14 mouse cellular contexts compared by ENCODE assay signal in the genomic region with DNA sequence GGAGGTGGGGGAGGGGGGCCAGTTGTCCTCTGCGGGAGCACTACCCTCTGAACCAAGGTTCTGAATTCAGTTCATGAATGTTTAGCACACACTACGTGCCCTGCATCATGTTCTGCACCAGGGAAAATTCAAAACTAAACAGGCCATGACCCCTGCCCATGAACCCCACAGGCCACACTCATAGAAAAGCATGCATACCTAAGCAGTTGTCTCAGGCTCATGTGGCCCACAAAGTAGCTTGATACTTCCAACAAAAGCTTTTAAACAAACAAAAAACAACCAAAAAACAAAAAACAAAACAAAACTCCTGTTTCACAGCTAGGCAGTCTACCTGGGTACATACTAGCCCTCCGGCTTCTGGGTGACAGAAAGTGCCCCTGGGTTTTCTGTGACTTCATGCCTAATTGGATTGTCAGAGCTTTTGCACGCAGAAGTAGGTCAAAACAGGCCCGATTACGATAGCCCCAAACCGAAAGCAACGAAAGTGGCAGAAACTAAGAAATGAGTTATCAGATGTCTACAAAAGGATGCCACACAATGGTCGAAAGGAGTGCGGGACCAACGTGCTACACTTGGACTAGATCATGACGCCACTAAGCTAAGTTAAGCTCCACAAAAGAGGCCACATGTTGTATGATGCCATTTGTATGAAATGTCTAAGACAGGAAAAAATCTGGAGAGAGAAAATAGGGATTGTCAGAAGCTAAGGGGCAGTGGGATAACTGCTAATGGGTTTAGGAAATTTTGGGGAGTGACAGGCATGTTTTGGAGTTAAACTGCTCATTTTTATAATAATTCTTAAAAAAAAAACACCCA.
DNase-seq lines count a peak whose midpoint lies in the region; ATAC-seq and TF ChIP-seq lines count a peak whose summit lies in the region.
"Had no signal": no experiment of that assay in that cellular context is flagged by ENCODE, and none has a peak within 500 bp of the region (broad histone marks: within the 10 kb centered on the region; RNA-seq: fewer than 3 reads in every experiment).

No protein-coding gene starts in this region.

- H3K4me2 ChIP-seq in CH12.LX (ENCODE audit: insufficient read depth, low read depth, poor library complexity, severe bottlenecking), result peak overlapping the region; percentile 22; the same call in 1 of the 2 replicates
- peak overlapping the region; percentile 41 for H3K4me2 ChIP-seq in forebrain, embryonic 15.5 days (replicated peaks)
- peak overlapping the region; percentile 62 for H3K4me2 ChIP-seq in midbrain, embryonic 12.5 days (replicated peaks)
- H3K4me2 ChIP-seq: embryonic facial prominence, embryonic 13.5 days; kidney, embryonic 15.5 days; liver, embryonic 12.5 days had no signal

- H3K4me3 ChIP-seq in CH12.LX (replicated peaks in 1 of 3; ENCODE audit: low read depth in 2 of 3, low read length in 2 of 3, poor library complexity in 1 of 3), result no peak overlapping the region
- H3K4me3 ChIP-seq in forebrain, embryonic 15.5 days, result peak overlapping the region; percentile 30
- peak overlapping the region; percentile 38 for H3K4me3 ChIP-seq in midbrain, embryonic 12.5 days
- H3K4me3 ChIP-seq: embryonic facial prominence, embryonic 13.5 days; kidney, embryonic 15.5 days; liver, embryonic 12.5 days had no signal

- TF ChIP-seq EP300 in CH12.LX (IDR thresholded peaks at IDR 0.05; ENCODE audit: low read length), result no peak

- H3K27ac ChIP-seq in CH12.LX (ENCODE audit: insufficient read depth, low read depth), result no peak overlapping the region
- H3K27ac ChIP-seq in forebrain, embryonic 15.5 days (replicated peaks), result peak overlapping the region; percentile 92
- H3K27ac ChIP-seq in midbrain, embryonic 12.5 days (replicated peaks), result peak overlapping the region; percentile 93
- H3K27ac ChIP-seq: embryonic facial prominence, embryonic 13.5 days; kidney, embryonic 15.5 days; liver, embryonic 12.5 days; macrophage had no signal

- dilution Hi-C loops in CH12.LX (cut with MboI; ENCODE audit: extremely low pct_ligation_motif_present, extremely low pct_unique_long_range_greater_than_20kb, low sequenced_read_pairs), result no loop called here

- H3K27me3 ChIP-seq in CH12.LX (replicated peaks), result peaks cover 2% of the 10 kb centered on the region
- H3K27me3 ChIP-seq in forebrain, embryonic 15.5 days, result no peaks in the 10 kb centered on the region
- H3K27me3 ChIP-seq in midbrain, embryonic 12.5 days, result no peaks in the 10 kb centered on the region
- H3K27me3 ChIP-seq: embryonic facial prominence, embryonic 13.5 days; kidney, embryonic 15.5 days; liver, embryonic 12.5 days had no signal

- WGBS in forebrain, embryonic 15.5 days, result 8% methylated on average over 12 of the region's 12 CpGs
- 13% methylated on average over 12 of the region's 12 CpGs for WGBS in midbrain, embryonic 12.5 days

- TF ChIP-seq POLR2A in CH12.LX (IDR thresholded peaks at IDR 0.05; ENCODE audit: low read depth, low read length), result no peak

- TF ChIP-seq RAD21 in CH12.LX (IDR thresholded peaks at IDR 0.05; ENCODE audit: low read depth, low read length), result no peak

- no peak for ATAC-seq in forebrain, embryonic 15.5 days (replicated peaks)
- 0 out of 2 replicates have a peak, but pooled peaks have one; percentile 8 for ATAC-seq in midbrain, embryonic 12.5 days (ENCODE audit: low FRiP score, low read depth)
- ATAC-seq in inflammation-experienced regulatory T-cells, adult 6 months, result no peak
- ATAC-seq: liver, embryonic 12.5 days had no signal

- TF ChIP-seq CTCF in CH12.LX (conservative IDR thresholded peaks at IDR 0.05 in 1 of 2, IDR thresholded peaks at IDR 0.05 in 1 of 2; ENCODE audit: low read depth in 2 of 2, low read length in 2 of 2), result no peak

- in situ Hi-C loops in CH12.LX (cut with MboI; ENCODE audit: low pct_ligation_motif_present, low pct_unique_long_range_greater_than_20kb, low sequenced_read_pairs), result no loop called here

- peak; percentile 74 for DNase-seq in heart, adult 11 months
- DNase-seq in heart, postnatal 10 days, result no peak
- DNase-seq in CH12.LX (ENCODE audit: extremely low read depth), result no peak
- no peak for DNase-seq in adrenal gland, adult (ENCODE audit: inconsistent age in 2 of 2, low spot score in 1 of 2)
- no peak for DNase-seq in heart, postnatal 36 days
- DNase-seq: adrenal gland, postnatal 36 days; cerebellum, adult 11-12 months had no signal

- no peaks in the 10 kb centered on the region for H3K9me3 ChIP-seq in CH12.LX (replicated peaks; ENCODE audit: low read length)
- no peaks in the 10 kb centered on the region for H3K9me3 ChIP-seq in forebrain, embryonic 15.5 days
- H3K9me3 ChIP-seq in midbrain, embryonic 12.5 days, result no peaks in the 10 kb centered on the region
- H3K9me3 ChIP-seq: embryonic facial prominence, embryonic 13.5 days; kidney, embryonic 15.5 days; liver, embryonic 12.5 days had no signal

- peaks cover 0 to 9% of the 10 kb centered on the region in 2 experiments; a peak in 1 of 4 replicates for H3K4me1 ChIP-seq in CH12.LX (ENCODE audit: control insufficient read depth in 1 of 2, insufficient read depth in 2 of 2)
- peaks cover 77% of the 10 kb centered on the region for H3K4me1 ChIP-seq in forebrain, embryonic 15.5 days
- H3K4me1 ChIP-seq in midbrain, embryonic 12.5 days, result peaks cover 67% of the 10 kb centered on the region
- H3K4me1 ChIP-seq: liver, embryonic 12.5 days had no signal

- H3K9ac ChIP-seq in CH12.LX (ENCODE audit: insufficient read depth, low read depth), result no peak overlapping the region
- H3K9ac ChIP-seq in forebrain, embryonic 15.5 days (replicated peaks), result peak overlapping the region; percentile 46
- peak overlapping the region; percentile 43 for H3K9ac ChIP-seq in midbrain, embryonic 12.5 days (replicated peaks)
- H3K9ac ChIP-seq: embryonic facial prominence, embryonic 13.5 days; kidney, embryonic 15.5 days; liver, embryonic 12.5 days had no signal

- no peaks in the 10 kb centered on the region for H3K79me2 ChIP-seq in CH12.LX (replicated peaks; ENCODE audit: control insufficient read depth, extremely low read depth, insufficient read depth, poor library complexity, severe bottlenecking)

- H3K36me3 ChIP-seq in CH12.LX (replicated peaks in 1 of 2; ENCODE audit: control insufficient read depth in 1 of 2, insufficient read depth in 1 of 2, low read length in 1 of 2), result no peaks in the 10 kb centered on the region
- peaks cover 42% of the 10 kb centered on the region for H3K36me3 ChIP-seq in forebrain, embryonic 15.5 days
- H3K36me3 ChIP-seq in midbrain, embryonic 12.5 days, result peaks cover 44% of the 10 kb centered on the region
- H3K36me3 ChIP-seq: liver, embryonic 12.5 days had no signal

- intact Hi-C loops in heart, postnatal 10 days (cut with DNase I), result no loop called here
- intact Hi-C loops in heart, postnatal 36 days (cut with DNase I), result no loop called here

TF ChIP-seq in CH12.LX, 34 proteins besides CTCF, POLR2A, EP300 and RAD21:
- TF ChIP-seq ZNF384 (IDR thresholded peaks at IDR 0.05; ENCODE audit: low read depth, low read length) (no peak), UBTF (IDR thresholded peaks at IDR 0.05; ENCODE audit: low read depth, low read length) (no peak), CHD1 (IDR thresholded peaks at IDR 0.05; ENCODE audit: low read depth, low read length) (no peak), ELF1 (IDR thresholded peaks at IDR 0.05; ENCODE audit: low read depth, low read length) (no peak), MEF2A (IDR thresholded peaks at IDR 0.05; ENCODE audit: borderline replicate concordance, low read depth, low read length) (no peak), TBP (conservative IDR thresholded peaks at IDR 0.05; ENCODE audit: low read depth, low read length) (no peak), SMC3 (IDR thresholded peaks at IDR 0.05; ENCODE audit: low read depth, low read length) (no peak), TCF12 (IDR thresholded peaks at IDR 0.05; ENCODE audit: low read depth, low read length) (no peak), ZMIZ1 (IDR thresholded peaks at IDR 0.05; ENCODE audit: low read depth, low read length) (no peak), NRF1 (IDR thresholded peaks at IDR 0.05; ENCODE audit: low read depth, low read length) (no peak), IRF4 (IDR thresholded peaks at IDR 0.05; ENCODE audit: low read depth, low read length) (no peak), MAZ (IDR thresholded peaks at IDR 0.05; ENCODE audit: low read depth, low read length) (no peak), BHLHE40 (IDR thresholded peaks at IDR 0.05; ENCODE audit: low read depth, low read length) (no peak), CHD2 (IDR thresholded peaks at IDR 0.05; ENCODE audit: low read length) (no peak), JUN (IDR thresholded peaks at IDR 0.05; ENCODE audit: insufficient read depth, low read depth, low read length) (no peak), MXI1 (IDR thresholded peaks at IDR 0.05; ENCODE audit: low read depth, low read length) (no peak), USF1 (IDR thresholded peaks at IDR 0.05; ENCODE audit: low read depth, low read length) (no peak), ZKSCAN1 (IDR thresholded peaks at IDR 0.05; ENCODE audit: borderline replicate concordance, low read depth, low read length) (no peak), SIN3A (IDR thresholded peaks at IDR 0.05; ENCODE audit: low read length) (no peak)

Comparison
In these comparisons a context has a peak if more than half of its experiments do, and no peak if none do; other contexts are left out.
1. H3K4me3 ChIP-seq: peak in forebrain, embryonic 15.5 days (single experiment) and midbrain, embryonic 12.5 days (single experiment); none in CH12.LX (0 of 3).
2. Peak in every context shown above with its lines, with median percentiles within 50 percentile points of each other: H3K4me2 ChIP-seq.